Mouse (Mus musculus) liver, adult 2 months (tissue): Measurements from ENCODE around the gene Ppp1r15b.

Source experiments
- CTCF ChIP-seq: fragments of 200-500 bp; IDR thresholded peaks from 2 replicates; pipeline ENCODE4 v1.5.1; 2011; ENCODE audit warnings: low read depth, low read length, control low read depth
- POLR2A ChIP-seq: fragments of 200-500 bp; IDR thresholded peaks from 2 replicates; pipeline ENCODE4 v1.6.1; 2011; ENCODE audit warnings: low read length, control low read depth; ENCODE audit not compliant: insufficient read depth; ENCODE audit errors: extremely low read depth

DNA sequence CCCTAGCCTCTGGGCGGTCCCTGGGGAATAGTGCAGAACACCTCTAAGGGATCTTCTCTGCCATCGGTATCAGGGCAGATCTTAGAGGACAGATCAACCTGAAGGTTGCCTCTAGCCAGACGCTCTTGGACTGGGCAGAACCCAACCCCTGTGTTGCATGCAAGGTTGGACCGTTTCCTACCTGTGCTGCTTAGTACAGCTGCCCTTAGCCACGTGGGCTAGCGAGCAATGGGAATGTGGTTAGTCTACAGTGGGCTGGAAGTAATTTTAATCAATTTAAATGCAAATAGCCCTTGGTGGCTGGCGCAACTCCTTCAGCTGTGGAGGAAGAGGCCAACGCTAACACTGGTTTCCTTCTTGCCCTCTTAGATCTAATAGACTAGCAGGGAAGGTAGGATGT lies 39.3 kb downstream of the Ppp1r15b start:
- TF ChIP-seq CTCF (no peak), POLR2A (no peak)
